Mouse (Mus musculus) yolk sac, embryonic 10.5 days (tissue): Measurements from ENCODE around the gene Lrp3.

ENCODE experiments used
- DNase-seq: peaks from one replicate; pipeline ENCODE4 v3.0.0-alpha.2; 2017; ENCODE audit warnings: low spot score

Gene Lrp3

DNA sequence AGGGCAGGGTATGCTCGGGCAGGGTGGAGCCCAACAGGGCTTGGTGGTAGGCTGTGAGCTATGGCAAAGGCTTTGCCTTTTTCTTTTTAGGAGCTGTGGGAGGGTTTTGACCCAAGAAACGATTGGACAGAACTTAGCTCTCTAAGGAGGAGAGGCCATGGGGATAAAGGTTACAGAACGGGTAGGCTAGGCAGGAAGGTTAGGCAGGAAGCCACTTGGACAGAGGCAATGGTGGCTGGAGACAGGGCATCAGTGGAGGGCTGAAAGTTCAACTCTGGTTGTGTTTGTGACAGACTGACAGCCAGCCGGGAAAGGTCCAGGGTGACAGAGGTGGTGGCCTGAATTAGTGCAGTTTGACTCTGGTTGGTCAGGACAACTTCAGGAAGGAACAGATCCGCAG, 25.6 kb downstream of the Lrp3 start:
- DNase-seq: no peak

DNA sequence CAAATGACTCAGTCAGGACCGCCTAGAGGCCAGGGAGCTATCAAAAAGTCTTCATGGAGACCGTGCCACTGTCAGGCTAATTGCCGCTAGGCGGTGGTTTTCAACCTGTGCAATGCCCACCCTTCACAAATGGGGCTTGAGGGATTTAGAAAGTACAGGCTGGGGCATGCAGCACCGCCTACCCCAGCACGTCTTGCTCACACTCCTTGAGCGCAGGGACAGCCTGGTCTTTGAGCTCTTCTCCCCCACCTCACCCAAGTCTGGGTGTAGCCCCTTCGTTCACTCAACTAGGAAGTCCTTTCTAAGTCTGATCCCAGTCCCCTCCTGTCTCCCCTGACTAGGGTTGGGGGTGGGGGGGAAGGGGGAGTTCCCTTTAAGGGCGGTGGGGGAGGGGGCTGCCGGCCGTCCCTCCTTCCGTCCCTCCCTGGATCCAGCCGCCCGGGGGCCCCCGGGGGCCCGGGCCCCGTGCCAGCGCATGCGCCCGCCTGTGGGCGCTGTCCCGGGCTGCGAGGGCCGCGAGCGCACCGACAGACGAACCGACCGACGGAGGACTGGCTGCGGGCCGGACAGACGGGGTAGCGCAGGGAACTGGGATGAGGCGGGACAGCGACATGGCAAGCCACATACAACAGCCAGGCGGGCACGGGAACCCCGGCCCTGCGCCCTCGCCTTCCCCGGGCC, 29.3 kb downstream of the Lrp3 start, which contains the start of gene Slc7a10:
Gene Slc7a10 (plus strand): TSS at position 497 of the 681 bp plus-strand sequence.
- DNase-seq: no peak

DNA sequence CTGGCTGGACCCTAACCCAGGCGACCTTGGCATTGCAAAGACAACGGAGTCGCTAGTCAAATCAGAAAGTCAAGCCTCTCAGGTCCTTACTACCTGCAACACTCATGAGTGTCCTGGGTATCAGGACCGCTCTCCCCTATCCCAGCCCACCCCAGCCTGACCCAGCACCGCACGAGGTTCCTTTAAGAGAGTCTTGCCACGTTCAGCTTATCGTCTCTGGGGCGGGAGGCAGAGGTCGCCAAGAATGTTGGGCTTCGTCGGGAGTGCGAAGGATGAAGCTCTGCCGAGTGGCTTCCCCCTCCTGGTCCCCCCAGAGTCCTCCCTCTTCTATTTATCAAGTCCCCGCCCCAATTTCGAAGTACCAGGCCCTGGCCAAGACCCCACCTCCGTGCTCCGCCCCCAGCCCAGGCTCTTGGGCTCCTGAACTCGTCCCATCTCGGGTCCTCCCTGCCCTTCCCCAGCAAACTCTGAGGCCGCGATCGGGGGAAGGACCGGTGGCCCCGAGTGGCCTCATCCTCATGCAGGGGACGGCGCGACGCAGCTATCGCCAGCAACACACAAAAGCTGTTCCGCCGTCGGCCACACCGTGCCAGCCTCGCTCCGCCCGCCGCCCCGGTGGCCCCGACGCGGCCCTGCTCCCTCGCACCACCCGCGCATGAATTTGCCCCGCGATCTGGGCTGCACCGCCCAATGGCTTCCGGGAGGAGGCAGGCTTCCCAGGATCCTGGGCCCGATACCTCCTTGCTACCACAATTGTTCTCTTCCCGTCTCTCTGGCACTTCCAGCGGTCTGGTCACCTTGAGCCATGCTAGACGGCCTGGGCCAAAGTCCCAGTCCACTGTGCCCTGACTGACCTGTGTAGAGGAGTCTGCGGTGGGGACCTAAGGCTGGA, 30.2 kb downstream of the Lrp3 start:
- no peak for DNase-seq

DNA sequence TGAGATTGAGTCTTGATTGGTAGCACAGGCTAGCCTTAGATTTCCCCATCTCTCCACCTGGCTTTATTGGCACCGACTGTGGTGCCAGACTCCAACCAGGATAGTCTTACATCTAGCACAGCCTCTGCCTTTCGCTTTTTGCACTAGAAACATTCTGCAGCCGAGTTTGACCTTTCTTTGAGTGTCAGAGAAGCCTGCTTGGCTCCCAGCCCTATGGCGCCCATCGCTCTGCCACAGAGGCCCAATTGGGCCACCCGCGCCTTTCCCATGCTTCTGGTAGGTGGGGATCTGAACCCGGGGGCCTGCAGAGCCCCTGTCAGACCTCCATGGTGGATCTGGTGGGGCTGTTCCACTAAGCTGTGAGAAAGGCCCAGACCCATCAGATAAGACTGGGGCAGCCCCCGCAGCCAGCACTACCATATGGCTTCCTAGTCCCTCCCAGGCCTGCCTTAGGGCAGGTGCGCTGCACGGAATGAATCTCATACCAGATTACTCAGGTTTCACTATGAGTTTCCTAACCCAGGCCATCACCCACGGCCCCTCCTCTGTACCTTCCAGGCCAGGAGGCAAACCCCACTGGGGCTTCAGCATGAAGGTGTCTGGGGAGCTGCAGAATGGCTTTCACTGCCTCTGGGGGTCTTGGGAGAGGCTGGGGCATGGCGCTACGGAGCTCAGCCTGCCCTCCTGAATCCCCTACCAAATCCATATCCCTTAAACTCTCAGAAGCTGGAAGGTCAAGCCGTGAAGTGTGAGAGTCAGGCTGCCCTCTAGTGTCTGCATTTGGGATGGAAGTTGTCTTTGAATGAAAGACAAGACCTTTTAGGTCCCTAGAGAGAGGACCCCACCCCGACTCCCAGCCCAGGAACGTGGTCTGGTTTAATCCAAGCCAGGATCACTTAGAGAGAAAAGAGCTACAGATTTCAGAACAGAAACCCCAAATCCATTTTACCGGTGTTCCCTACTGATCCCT, 38.6 kb downstream of the Lrp3 start:
- DNase-seq: no peak

DNA sequence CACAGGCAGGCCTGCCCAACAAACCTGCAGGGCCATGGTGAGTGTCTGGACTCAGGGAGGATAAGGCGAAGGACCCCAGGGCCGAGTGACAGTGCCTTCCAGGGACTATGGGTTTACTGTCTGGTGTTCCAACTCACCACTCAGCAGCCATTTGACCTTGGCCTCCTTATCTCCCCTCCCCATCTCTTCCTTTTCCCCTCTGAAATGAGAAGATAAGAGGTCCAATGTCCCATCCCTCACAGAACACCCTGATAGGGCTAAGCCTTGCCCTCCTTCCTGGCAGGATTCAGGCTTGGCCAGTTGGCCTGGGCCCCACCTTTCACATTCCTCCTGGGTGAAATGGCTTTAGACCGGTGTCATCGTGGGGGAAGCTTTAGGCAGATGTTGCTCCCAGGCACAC, 39.8 kb downstream of the Lrp3 start:
- no peak for DNase-seq

DNA sequence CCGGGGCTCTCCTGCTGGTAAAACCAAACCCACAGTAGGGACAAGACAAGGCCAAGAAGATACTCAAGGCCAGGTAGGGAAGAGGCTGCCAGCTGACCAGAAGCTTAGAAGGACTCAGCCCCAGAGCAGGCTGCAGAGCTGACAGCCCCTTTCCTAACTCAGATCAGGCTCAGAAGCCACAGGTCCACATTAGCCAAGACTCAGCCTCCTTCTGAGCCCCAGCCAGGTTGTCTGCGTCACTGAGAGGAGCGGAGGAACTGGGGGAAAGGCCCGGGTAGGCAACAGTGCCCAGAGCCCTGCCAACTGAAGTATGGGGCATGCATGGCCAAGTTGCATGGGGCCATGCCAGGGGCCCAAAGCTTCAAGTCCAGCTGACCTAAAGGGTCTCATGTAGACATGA, 42.8 kb downstream of the Lrp3 start:
- no peak for DNase-seq

DNA sequence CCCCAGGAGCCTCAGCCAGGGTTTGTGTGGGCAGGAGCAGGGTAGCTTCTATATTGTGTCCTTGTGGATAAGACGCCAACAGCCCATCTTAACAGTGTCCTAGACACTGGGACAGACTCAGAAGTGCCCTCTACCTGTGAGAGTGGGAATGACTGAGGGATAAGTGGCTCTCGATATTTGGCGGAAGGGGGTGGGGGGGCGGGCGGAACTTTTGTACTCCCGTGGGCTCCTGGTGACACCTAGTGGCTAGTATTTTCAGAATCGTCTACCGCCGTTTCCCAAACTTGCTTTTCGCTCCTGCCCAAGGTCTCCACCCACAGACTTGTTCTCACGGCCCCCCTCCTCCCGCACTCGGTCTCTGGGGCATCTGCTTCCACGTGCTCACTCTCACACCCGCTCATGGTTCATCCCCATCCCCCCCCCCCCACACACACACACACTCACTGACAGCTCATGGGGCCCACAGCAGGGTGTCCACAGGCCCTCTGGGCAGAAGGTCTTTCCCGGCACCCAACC, 43.4 kb downstream of the Lrp3 start:
- peak; percentile 78 for DNase-seq

DNA sequence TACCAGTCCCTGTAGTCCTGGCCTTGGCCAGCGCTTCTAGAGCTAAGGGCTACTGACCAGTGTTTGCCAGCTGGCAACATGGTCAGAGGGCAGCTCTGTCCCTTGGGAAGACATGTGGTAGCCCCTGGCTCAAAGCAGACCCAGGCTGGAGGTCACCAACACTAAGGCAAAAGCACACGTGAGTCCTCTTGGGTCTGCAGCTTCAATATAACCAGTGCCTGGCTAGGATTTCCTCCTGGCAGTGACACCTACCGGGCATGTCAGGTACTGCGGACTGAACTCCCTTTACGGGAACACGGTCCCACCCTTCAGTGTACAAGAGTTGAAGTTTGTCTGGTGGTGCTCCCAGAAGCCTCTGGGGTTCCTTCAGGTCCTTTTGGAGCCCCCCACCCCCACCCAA, 46.0 kb downstream of the Lrp3 start:
- peak; percentile 83 for DNase-seq

DNA sequence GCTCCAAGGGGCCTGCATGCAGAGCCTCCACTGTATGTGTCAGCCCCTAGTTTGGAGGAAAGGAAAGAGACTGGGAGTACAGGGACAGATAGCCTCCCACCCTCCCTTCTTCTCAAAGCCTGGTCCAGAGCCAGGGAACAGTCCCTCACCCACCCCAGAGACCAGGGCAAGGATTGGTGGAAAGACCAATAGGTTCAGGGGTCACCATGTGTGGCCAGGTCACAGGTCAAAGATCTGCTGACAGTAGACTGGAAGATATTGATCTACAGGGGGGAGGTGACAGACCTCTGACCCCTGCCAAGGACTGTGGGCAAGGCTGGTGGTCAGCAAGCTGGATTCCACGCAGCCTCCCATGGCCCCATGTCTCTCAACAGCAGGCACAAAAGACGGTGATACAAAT, 47.4 kb downstream of the Lrp3 start:
- peak; percentile 82 for DNase-seq

DNA sequence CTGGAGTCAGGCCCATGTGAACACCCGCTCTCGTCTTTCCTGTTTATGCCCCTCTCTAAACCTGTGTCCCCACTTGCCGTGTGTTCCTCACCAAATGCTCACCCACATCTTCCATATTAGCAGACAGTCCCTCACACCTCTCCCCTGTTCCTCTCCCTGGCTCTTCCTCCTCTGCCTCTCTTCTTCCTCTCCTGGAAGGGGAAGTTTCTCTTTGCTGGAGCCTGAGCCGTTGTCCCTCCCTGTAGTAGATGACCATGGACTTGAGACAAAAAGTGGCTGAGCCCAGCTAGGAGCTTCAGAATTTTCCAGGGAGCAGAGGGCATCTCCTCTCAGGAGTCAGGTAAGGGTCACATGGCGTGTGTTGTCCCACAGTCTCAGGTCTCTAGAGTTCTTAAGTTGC, 48.3 kb downstream of the Lrp3 start:
- DNase-seq: no peak

DNA sequence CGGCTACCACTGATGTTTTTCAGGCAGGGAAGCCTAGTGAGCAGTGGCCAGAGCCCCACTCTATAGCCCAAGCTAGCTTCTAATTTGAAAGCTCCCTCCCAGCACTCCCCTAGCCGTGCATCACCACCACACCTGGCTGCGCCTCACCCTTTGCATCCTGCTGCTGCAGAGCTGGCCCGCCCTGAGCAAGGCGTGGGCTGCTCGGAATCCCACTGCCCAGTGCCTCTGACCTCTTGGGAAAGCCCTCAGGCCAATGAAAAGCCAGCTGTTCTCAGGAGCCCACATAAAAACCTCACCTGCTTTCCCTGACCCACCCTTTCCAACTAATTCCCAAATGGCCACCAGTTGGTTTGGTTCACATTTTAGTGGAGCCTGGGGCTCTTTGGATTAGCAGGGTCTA, 51.2 kb downstream of the Lrp3 start:
- DNase-seq: no peak

DNA sequence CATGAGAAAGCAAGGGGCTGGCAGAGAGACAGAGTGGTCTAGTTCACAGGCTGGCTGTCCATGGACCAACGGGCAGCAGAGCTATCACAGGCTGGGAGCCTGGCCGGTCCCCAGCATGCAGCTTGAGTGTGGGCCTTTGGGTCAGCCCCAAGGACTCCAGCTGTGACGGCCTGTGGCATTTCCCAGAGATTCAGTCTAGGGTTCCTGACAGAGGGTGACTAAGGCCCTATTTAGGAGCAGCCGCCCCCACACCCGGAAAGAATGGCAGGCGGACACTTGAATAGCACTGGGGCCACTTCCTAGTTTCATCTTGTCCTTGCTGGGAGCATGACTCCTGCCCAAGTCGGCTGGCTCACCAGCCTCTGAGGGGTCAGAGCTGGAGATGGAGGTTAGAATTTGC, 51.7 kb downstream of the Lrp3 start:
- DNase-seq: no peak

DNA sequence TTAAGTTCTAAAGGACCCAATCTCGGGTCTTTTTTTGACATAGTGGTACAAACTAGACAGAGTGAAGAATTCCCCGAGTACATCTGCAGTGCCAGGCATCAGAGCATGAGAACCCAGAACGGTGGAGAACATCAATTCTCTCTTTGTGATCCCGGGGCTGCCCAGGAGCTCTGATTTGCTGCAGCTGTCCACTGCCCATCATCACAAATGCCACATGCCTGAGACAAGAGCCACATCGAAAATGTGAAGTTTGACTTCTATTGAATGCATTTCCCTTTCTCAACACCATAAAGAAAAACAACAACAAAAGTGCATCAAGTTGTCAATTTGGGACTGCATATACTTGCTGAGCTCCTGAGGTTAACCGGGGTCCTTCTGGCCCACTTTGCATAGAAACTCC, 52.9 kb downstream of the Lrp3 start:
- no peak for DNase-seq

DNA sequence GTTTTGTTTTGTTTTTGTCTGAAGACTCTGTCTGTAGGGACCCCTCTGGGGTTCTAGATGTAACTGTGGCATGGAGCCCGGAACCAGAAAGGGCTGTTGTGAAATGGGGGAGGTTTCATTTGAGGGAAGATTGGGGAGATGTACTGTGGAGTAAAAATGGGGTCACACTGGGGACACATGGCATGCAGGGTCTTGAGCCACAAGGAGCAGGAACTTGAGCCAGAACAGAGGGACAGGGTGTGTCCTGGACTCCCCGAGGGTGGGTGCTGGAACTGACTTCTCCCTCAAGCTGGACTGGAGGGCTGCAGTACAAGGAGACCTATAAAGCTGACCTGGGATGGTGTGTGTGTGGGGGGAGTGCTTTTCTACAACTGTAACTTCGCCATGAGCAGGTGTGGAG, 57.8 kb downstream of the Lrp3 start:
- no peak for DNase-seq

DNA sequence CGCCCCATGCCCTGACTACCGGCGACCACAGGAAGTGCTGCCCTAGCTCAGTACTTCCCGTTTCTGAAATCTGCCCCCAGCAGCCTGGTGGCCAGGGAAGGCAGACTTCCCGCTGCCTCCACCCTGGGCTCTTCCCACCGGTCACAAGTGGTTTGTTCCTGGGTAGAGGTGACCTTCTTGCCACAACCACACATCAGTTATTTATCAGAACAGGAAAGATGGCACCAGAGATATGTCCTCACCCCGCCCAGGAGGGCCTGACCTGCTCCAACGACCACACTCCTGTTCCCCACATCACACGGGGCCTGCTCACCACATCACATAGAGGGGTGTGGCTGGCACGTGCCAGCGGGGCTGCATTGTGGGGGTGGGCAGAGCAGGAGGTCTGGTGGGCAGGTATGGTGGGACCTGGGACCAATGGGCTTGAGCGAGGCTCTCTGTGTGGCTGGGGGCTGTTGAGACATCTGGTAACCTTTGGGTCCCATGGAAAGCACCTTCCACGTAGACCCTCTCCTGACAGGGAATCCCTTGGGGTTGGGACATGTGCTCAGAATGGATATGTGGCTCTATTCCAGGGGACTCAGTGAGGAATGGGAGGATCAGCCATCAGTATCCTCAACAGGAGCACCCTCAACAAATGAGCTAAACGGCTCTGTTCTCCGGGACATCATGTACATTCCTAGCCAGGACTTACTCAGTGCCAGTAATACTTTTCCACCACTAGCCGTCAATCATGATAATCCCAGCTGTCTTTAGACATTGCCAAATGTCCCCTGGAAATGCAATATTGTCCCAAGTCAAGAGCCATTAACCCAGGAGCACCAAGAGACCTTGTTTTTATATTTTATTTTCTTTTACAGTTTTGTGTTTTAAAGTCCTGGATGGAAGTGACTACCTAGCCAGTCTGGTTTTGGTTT, 58.5 kb downstream of the Lrp3 start:
- DNase-seq: no peak

DNA sequence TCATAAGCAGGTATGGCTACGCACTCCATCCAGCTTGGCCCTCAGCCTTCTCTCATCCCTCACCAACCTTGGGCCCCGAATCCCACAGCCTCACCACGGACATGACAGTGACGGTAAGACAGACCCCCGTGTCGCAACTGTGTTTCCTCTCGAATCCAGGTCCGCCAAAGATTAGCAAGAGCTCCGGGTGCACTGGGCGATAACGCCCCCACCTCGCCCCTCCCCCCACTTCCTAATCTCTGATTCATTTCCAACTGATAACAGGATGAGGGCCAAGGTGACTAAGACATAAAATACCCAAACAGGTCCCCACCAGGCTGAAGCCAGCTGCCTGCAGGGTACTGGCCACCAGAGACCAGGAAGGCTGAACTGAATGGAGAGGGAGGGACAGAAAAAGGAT, 60.8 kb downstream of the Lrp3 start:
- no peak for DNase-seq

DNA sequence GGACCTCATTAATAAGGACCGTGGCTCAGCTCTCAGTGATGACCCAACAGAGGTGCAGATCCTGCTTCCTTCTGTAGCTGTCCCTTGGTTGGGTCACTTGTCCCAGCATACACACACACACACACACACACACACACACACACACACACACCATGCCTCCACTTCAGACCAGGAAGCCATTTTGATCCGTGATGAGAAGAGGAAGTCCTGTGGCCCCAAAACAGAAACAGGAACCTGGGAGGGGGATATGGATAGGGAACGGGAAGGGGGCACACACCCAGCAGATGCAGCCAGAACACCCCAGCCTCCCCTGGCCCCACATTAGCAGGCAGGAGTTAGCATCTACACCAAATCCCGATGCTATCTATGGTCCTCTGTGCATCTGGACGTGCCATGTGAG, 64.4 kb downstream of the Lrp3 start:
- no peak for DNase-seq
